Mouse (Mus musculus) liver, embryonic 16.5 days (tissue): ENCODE results near the gene Cwh43. TPM values are rescaled to one million over a fixed set of nuclear protein-coding genes. Genes with fewer than 3 reads are reported as not detected.

Experiments
- ATAC-seq: fragments of 200-750 bp; cut with Nextera tagmentation; 2 replicates; pipeline ENCODE4 v1.8.0; 2017; ENCODE audit warnings: low read depth, mild to moderate bottlenecking, moderate number of reproducible peaks, moderate library complexity
- H3K27ac ChIP-seq: fragments of 300-500 bp; sonication (generic); 2 replicates; pipeline ENCODE4 v1.5.1; 2014; ENCODE audit warnings: mild to moderate bottlenecking, low read length
- H3K27me3 ChIP-seq: fragments of 300-500 bp; sonication (generic); 2 replicates; pipeline ENCODE4 v1.6.1; 2014; ENCODE audit warnings: low read depth, low read length, mixed read lengths; ENCODE audit not compliant: control insufficient read depth, insufficient read depth
- H3K36me3 ChIP-seq: fragments of 300-500 bp; sonication (generic); 2 replicates; pipeline ENCODE4 v1.6.1; 2014; ENCODE audit warnings: mild to moderate bottlenecking; ENCODE audit not compliant: control insufficient read depth, insufficient read depth
- H3K4me1 ChIP-seq: fragments of 300-500 bp; sonication (generic); 2 replicates; pipeline ENCODE4 v1.6.1; 2014; ENCODE audit warnings: low read depth, low read length, mixed read lengths; ENCODE audit not compliant: control insufficient read depth
- H3K4me2 ChIP-seq: fragments of 300-500 bp; sonication (generic); 2 replicates; pipeline ENCODE4 v1.6.1; 2014; ENCODE audit warnings: low read depth, low read length, mixed read lengths
- H3K4me3 ChIP-seq: fragments of 300-500 bp; sonication (generic); 2 replicates; pipeline ENCODE4 v1.5.1; 2014; ENCODE audit warnings: low read depth, mild to moderate bottlenecking, low read length
- H3K9ac ChIP-seq: fragments of 300-500 bp; sonication (generic); 2 replicates; pipeline ENCODE4 v1.6.1; 2014; ENCODE audit warnings: low read depth, low read length
- H3K9me3 ChIP-seq: fragments of 300-500 bp; sonication (generic); replicated peaks from 2 replicates; pipeline ENCODE4 v1.6.1; 2016; ENCODE audit warnings: low read length; ENCODE audit not compliant: control insufficient read depth
- WGBS: fragments of 180-500 bp; shearing (Covaris S2); extraction: QIAGEN DNeasy Blood & Tissue Kit; methylation state at CpG from one replicate; pipeline ENCODE4 v1.1.7; 2014; ENCODE audit not compliant: insufficient replicate concordance; 5-methylcytosine and 5-hydroxymethylcytosine counted together
- polyA plus RNA-seq: library from polyadenylated mRNA; unstranded; fragments of >200 nt; fragmentation: Nextera tagmentation; extraction: Ambion mirVana; gene quantifications from 2 replicates; pipeline ENCODE4 v1.2.1, GENCODE M21; 2015

The Cwh43 gene
- polyA plus RNA-seq, 1 experiment from 2014 or later: not detected

DNA sequence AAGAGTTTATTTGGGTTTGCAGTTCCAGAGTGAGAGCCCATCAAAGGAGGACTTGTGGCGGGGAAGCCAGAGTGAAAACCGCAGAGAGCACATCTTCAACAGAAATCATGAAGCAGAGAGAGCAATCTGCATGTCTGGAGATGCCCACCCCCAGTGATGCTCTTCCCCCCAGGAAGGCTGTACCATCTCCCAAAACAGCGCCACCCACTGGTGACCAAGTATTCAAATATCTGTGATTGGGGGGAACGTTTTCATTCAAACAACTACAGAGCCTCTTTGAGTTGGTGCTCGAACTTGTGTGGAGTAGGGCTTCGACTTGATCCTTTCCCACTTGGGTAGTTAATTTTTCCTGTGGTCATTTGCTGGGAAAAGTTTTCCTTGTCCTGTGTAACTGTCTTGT, 1.1 kb upstream of the Cwh43 start:
- no peaks in the 10 kb centered on the region for H3K36me3 ChIP-seq
- H3K4me3 ChIP-seq: no peak overlapping the region
- H3K4me2 ChIP-seq: no peak overlapping the region
- no peak overlapping the region for H3K9ac ChIP-seq
- no peak overlapping the region for H3K27ac ChIP-seq
- WGBS: 62% methylated on average over 6 of the region's 6 CpGs
- no peaks in the 10 kb centered on the region for H3K9me3 ChIP-seq
- no peak for ATAC-seq
- no peaks in the 10 kb centered on the region for H3K4me1 ChIP-seq
- H3K27me3 ChIP-seq: peaks cover 28% of the 10 kb centered on the region

DNA sequence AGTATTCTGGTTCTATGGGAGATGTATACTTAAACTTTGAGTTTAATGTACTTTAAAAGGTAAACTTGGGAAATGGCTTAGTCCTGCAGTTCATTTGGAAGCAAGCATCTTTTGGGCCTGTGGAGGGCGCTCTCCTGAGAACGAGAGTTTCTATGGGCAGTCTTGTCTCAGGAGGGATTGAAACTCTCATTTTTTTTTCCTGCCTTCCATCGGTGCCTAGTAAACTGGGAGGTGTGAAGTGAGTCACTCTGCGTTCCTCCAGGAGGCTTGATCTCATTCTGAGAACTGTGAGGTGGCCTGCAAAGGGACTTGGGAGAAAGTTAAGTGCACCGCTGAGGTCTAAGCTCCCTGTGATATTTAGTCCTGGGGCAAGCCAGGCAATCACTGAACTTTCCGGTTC, 986 bp downstream of the Cwh43 start:
- Histone ChIP-seq H3K36me3 (no peaks in the 10 kb centered on the region), H3K27me3 (peaks cover 30% of the 10 kb centered on the region), H3K4me2 (no peak overlapping the region), H3K9me3 (no peaks in the 10 kb centered on the region), H3K4me1 (no peaks in the 10 kb centered on the region), H3K27ac (no peak overlapping the region), H3K4me3 (no peak overlapping the region), H3K9ac (no peak overlapping the region)
- ATAC-seq: no peak
- 23% methylated on average over 6 of the region's 6 CpGs for WGBS

DNA sequence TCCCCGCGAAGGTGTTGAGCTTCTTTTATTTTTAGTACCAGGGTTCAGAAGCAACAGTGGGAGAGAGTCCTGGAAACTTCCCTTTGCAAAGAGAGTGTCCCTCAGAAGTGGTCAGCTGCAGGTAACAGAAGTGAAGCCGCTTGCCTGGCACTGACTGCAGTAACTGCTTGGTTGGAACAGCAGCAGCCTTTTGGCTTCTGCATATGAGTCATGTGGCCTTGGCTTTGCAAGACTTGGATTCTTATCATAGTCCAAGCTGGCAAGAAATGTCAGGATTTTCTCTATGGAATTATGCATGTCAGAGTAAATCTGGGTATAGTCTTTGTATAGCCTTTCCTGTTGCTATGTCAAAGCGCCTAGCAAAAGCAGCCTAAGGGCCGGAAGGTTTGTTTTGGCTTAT, 4.1 kb downstream of the Cwh43 start:
- Histone ChIP-seq H3K9me3 (no peaks in the 10 kb centered on the region), H3K36me3 (no peaks in the 10 kb centered on the region), H3K4me1 (no peaks in the 10 kb centered on the region), H3K27me3 (peaks cover 26% of the 10 kb centered on the region), H3K27ac (no peak overlapping the region), H3K9ac (no peak overlapping the region), H3K4me3 (no peak overlapping the region), H3K4me2 (no peak overlapping the region)
- ATAC-seq: no peak
- 63% methylated on average over 5 of the region's 5 CpGs for WGBS

DNA sequence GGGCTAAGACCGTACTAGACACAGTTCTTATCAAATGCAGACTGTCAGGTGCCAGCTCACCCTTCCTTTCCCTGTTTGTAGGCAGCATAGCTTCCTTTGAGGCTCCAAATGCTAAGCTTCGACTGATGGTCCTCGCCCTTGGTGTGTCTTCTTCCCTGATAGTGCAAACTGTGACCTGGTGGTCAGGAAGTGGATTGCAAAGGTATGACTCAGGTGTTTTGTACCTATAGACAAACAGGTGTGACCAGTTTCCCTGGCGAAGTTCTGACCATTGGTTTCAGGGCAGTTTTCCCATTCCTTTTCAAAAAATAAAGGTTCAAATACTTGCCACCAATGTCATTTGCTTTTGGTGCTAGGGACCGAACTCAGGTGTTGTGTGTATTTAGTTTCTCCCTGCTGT, 5.9 kb downstream of the Cwh43 start:
- Histone ChIP-seq H3K9me3 (no peaks in the 10 kb centered on the region), H3K36me3 (no peaks in the 10 kb centered on the region), H3K4me1 (no peaks in the 10 kb centered on the region), H3K4me3 (no peak overlapping the region), H3K27ac (no peak overlapping the region), H3K9ac (no peak overlapping the region), H3K4me2 (no peak overlapping the region), H3K27me3 (peaks cover 11% of the 10 kb centered on the region)
- no peak for ATAC-seq
- 47% methylated on average over 5 of the region's 5 CpGs for WGBS

DNA sequence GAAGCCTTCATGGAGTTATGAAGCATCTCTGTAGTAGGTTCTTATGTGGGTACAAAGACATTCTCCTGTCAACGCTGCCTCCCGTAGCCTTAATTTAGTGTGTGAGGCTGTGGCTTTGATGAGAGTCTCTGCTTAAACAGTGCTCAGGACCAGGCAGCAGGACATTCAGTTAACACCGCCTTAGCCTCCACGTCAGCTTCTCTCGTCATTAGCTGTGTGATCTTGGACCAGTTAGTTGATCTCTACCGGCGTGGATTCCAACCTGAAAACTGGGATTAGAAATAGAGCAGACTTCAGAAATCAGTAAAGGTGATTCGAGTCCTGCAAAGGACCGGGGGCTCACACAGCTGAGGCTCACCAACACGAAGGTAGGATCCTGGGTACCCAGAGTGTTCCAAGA, 8.3 kb downstream of the Cwh43 start:
- 76% methylated on average over 10 of the region's 10 CpGs for WGBS

DNA sequence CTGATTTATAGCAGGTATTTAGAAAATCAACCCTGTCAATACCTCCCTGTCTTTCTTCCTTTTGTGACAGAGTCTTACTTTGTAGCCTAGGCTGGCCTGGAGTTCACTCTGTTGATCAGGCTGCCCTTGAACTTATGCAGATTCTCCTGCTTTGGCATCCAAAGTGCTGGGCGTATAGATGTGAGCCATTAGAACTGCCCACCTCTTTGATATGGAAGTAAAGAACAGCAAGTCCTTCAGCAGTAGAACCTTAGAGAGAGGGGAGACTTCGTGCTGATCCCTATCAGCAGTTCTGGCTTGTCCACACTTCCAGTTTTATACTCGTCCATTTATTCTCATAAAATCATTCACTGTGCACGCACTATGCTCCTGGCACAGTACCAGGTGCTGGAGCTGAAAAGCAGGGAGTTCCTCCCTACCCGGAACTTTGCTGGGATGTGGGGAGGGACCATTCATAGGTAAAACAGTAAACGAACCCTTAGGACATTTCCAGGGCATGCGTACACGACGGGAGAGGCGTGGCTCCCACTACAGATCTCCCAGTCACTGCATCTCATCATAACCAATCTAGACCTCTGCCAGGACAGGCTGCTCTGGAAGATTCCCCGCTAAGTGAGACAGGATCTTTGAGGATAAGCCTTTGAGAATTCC, 13.3 kb downstream of the Cwh43 start:
- Histone ChIP-seq H3K27ac (no peak overlapping the region), H3K27me3 (no peaks in the 10 kb centered on the region), H3K4me1 (no peaks in the 10 kb centered on the region), H3K9ac (no peak overlapping the region), H3K4me3 (no peak overlapping the region), H3K9me3 (no peaks in the 10 kb centered on the region), H3K4me2 (no peak overlapping the region), H3K36me3 (no peaks in the 10 kb centered on the region)
- 49% methylated on average over 11 of the region's 11 CpGs for WGBS
- ATAC-seq: no peak

More for the DNA sequence above, 8.3 kb downstream of the Cwh43 start:
- no peaks in the 10 kb centered on the region for H3K36me3 ChIP-seq
- H3K9me3 ChIP-seq: no peaks in the 10 kb centered on the region
- no peak for ATAC-seq
- no peak overlapping the region for H3K4me3 ChIP-seq
- no peaks in the 10 kb centered on the region for H3K4me1 ChIP-seq
- H3K4me2 ChIP-seq: no peak overlapping the region
- no peak overlapping the region for H3K27ac ChIP-seq
- H3K27me3 ChIP-seq: 0 out of 2 replicates have a peak, but pooled peaks cover 3% of the 10 kb centered on the region
- no peak overlapping the region for H3K9ac ChIP-seq

DNA sequence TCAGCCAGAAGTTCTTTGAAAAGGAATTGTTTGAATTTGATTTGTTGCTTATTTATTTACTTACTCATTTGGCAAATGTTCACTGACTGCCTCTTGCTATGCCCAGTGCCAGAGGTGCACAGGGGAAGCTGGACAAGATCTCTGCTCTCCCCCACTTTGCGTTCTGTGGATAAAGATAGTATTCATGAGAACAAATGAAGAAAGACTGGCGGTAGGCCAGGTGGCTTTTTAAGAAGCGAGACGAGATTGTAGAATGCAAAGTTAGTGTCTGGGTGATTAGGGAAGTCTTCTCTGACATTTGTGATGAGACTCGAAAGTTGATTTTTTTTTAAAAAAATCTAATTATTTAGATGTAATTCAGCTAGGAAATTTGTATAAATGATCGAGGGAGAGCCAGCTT, 20.9 kb downstream of the Cwh43 start:
- H3K27ac ChIP-seq: no peak overlapping the region
- no peak overlapping the region for H3K4me3 ChIP-seq
- no peaks in the 10 kb centered on the region for H3K27me3 ChIP-seq
- H3K9me3 ChIP-seq: no peaks in the 10 kb centered on the region
- 61% methylated on average over 6 of the region's 6 CpGs for WGBS
- no peaks in the 10 kb centered on the region for H3K36me3 ChIP-seq
- H3K9ac ChIP-seq: no peak overlapping the region
- no peaks in the 10 kb centered on the region for H3K4me1 ChIP-seq
- no peak for ATAC-seq
- H3K4me2 ChIP-seq: no peak overlapping the region

DNA sequence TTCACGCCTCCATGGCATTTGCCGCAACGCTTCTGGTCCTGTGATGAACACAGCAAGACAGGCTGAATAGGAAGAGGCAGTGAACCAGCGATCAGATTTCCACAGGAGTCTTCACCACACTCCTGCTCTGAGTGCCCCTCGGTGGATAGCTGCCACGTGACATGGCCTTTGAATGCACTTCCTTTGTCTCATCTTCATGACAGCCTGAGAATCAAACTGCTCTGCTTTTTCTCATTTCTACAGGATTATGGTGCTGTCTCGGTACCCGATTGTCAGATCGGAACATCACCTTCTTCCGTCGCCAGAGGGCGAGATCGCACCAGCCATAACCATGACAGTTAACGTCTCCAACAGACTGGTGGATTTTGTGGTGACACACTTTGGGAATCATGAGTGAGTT, 25.7 kb downstream of the Cwh43 start:
- H3K27ac ChIP-seq: no peak overlapping the region
- 21% methylated on average over 14 of the region's 14 CpGs for WGBS
- ATAC-seq: no peak
- H3K9ac ChIP-seq: no peak overlapping the region
- no peaks in the 10 kb centered on the region for H3K9me3 ChIP-seq
- no peak overlapping the region for H3K4me2 ChIP-seq
- H3K27me3 ChIP-seq: no peaks in the 10 kb centered on the region
- H3K36me3 ChIP-seq: no peaks in the 10 kb centered on the region
- no peak overlapping the region for H3K4me3 ChIP-seq
- no peaks in the 10 kb centered on the region for H3K4me1 ChIP-seq

DNA sequence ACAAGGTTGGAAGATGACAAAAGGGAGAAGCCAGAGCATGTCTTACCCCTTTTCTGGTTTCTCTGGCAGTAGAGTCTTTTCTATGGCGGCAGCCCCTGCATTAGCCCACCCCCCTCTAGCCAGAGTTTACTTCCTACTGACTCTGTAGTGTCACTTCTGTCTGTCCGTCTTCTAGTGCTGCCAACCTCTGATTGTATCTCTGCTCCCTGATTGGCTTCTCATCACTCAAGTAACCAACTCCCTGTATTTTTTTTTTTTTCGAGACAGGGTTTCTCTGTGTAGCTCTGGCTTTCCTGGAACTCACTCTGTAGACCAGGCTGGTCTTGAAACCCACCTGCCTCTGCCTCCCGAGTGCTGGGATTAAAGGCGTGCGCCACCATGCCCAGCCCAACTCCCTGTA, 26.9 kb downstream of the Cwh43 start:
- Histone ChIP-seq H3K27ac (no peak overlapping the region), H3K4me1 (no peaks in the 10 kb centered on the region), H3K4me3 (no peak overlapping the region), H3K9ac (no peak overlapping the region), H3K27me3 (no peaks in the 10 kb centered on the region), H3K36me3 (no peaks in the 10 kb centered on the region), H3K4me2 (no peak overlapping the region), H3K9me3 (no peaks in the 10 kb centered on the region)
- 46% methylated on average over 6 of the region's 6 CpGs for WGBS
- ATAC-seq: no peak
